Mouse (Mus musculus): ENCODE results near the gene Bcas3. TPM values are rescaled to one million over a fixed set of nuclear protein-coding genes. Genes with fewer than 3 reads are reported as not detected.
A peak's percentile ranks its signal among the peaks of the same experiment; 100 is the strongest.
"Not testable (repeated sequence)": the region's sequence is repeated elsewhere in the genome, so short reads cannot be mapped to it uniquely, and the experiment has no call there.

Gene Bcas3
- polyA plus RNA-seq, 1 experiment: 21.2 TPM

- peaks cover 11% of the 10 kb centered on the region for H3K4me1 ChIP-seq (ENCODE audit: control insufficient read depth, insufficient read depth, insufficient read length, low read length)
- H3K4me3 ChIP-seq (ENCODE audit: insufficient read depth, low read depth, low read length): no peak overlapping the region
- no peak overlapping the region for H3K27ac ChIP-seq (replicated peaks; ENCODE audit: low read depth, low read length)
Observed at GRCm38 (mm10) chr11:85487501-85487900, 134.5 kb downstream of the Bcas3 start.

GRCm38 (mm10) chr11:85492231-85492630 lies 139.3 kb downstream of the Bcas3 start:
- Histone ChIP-seq H3K4me1 (ENCODE audit: control insufficient read depth, insufficient read depth, insufficient read length, low read length) (peaks cover 22% of the 10 kb centered on the region), H3K4me3 (ENCODE audit: insufficient read depth, low read depth, low read length) (no peak overlapping the region)

GRCm38 (mm10) chr11:85492666-85493065 lies 139.7 kb downstream of the Bcas3 start:
- peak overlapping the region; percentile 87 for H3K27ac ChIP-seq (replicated peaks; ENCODE audit: low read depth, low read length)
- H3K4me1 ChIP-seq (ENCODE audit: control insufficient read depth, insufficient read depth, insufficient read length, low read length): peaks cover 22% of the 10 kb centered on the region
- no peak overlapping the region for H3K4me3 ChIP-seq (ENCODE audit: insufficient read depth, low read depth, low read length)

More at GRCm38 (mm10) chr11:85492231-85492630, 139.3 kb downstream of the Bcas3 start:
- H3K27ac ChIP-seq (replicated peaks; ENCODE audit: low read depth, low read length): peak overlapping the region; percentile 93

- no peak overlapping the region for H3K4me3 ChIP-seq (ENCODE audit: insufficient read depth, low read depth, low read length)
- H3K4me1 ChIP-seq (ENCODE audit: control insufficient read depth, insufficient read depth, insufficient read length, low read length): no peaks in the 10 kb centered on the region; the same call in 1 of the 2 replicates
- H3K27ac ChIP-seq (replicated peaks; ENCODE audit: low read depth, low read length): no peak overlapping the region
Observed at GRCm38 (mm10) chr11:85499561-85499960, 146.6 kb downstream of the Bcas3 start.

GRCm38 (mm10) chr11:85502031-85502430 lies 149.1 kb downstream of the Bcas3 start:
- Histone ChIP-seq H3K4me1 (ENCODE audit: control insufficient read depth, insufficient read depth, insufficient read length, low read length) (no peaks in the 10 kb centered on the region), H3K4me3 (ENCODE audit: insufficient read depth, low read depth, low read length) (no peak overlapping the region)

GRCm38 (mm10) chr11:85504812-85505211 lies 151.8 kb downstream of the Bcas3 start:
- not testable (repeated sequence) for H3K27ac ChIP-seq (replicated peaks; ENCODE audit: low read depth, low read length); H3K4me1 ChIP-seq (ENCODE audit: control insufficient read depth, insufficient read depth, insufficient read length, low read length); H3K4me3 ChIP-seq (ENCODE audit: insufficient read depth, low read depth, low read length)

More at GRCm38 (mm10) chr11:85502031-85502430, 149.1 kb downstream of the Bcas3 start:
- H3K27ac ChIP-seq (replicated peaks; ENCODE audit: low read depth, low read length): no peak overlapping the region

- Histone ChIP-seq H3K4me1 (ENCODE audit: control insufficient read depth, insufficient read depth, insufficient read length, low read length) (no peaks in the 10 kb centered on the region), H3K27ac (replicated peaks; ENCODE audit: low read depth, low read length) (no peak overlapping the region)
Observed at GRCm38 (mm10) chr11:85505811-85506210, 152.8 kb downstream of the Bcas3 start.

GRCm38 (mm10) chr11:85509334-85509733 lies 156.4 kb downstream of the Bcas3 start:
- no peak overlapping the region for H3K4me3 ChIP-seq (ENCODE audit: insufficient read depth, low read depth, low read length)

More at GRCm38 (mm10) chr11:85505811-85506210, 152.8 kb downstream of the Bcas3 start:
- no peak overlapping the region for H3K4me3 ChIP-seq (ENCODE audit: insufficient read depth, low read depth, low read length)

GRCm38 (mm10) chr11:85511270-85511904 lies 158.4 kb downstream of the Bcas3 start:
- peak overlapping the region; percentile 49 for H3K27ac ChIP-seq (replicated peaks; ENCODE audit: low read depth, low read length)
- H3K4me1 ChIP-seq (ENCODE audit: control insufficient read depth, insufficient read depth, insufficient read length, low read length): no peaks in the 10 kb centered on the region
- no peak overlapping the region for H3K4me3 ChIP-seq (ENCODE audit: insufficient read depth, low read depth, low read length)

More at GRCm38 (mm10) chr11:85509334-85509733, 156.4 kb downstream of the Bcas3 start:
- Histone ChIP-seq H3K4me1 (ENCODE audit: control insufficient read depth, insufficient read depth, insufficient read length, low read length) (no peaks in the 10 kb centered on the region), H3K27ac (replicated peaks; ENCODE audit: low read depth, low read length) (no peak overlapping the region)

- H3K27ac ChIP-seq (replicated peaks; ENCODE audit: low read depth, low read length): no peak overlapping the region
- H3K4me1 ChIP-seq (ENCODE audit: control insufficient read depth, insufficient read depth, insufficient read length, low read length): no peaks in the 10 kb centered on the region
- no peak overlapping the region for H3K4me3 ChIP-seq (ENCODE audit: insufficient read depth, low read depth, low read length)
Observed at GRCm38 (mm10) chr11:85516724-85517123, 163.8 kb downstream of the Bcas3 start.

GRCm38 (mm10) chr11:85518025-85518756 lies 165.2 kb downstream of the Bcas3 start:
- H3K4me3 ChIP-seq (ENCODE audit: insufficient read depth, low read depth, low read length): no peak overlapping the region
- H3K4me1 ChIP-seq (ENCODE audit: control insufficient read depth, insufficient read depth, insufficient read length, low read length): 0 out of 2 replicates have a peak, but pooled peaks cover 3% of the 10 kb centered on the region
- no peak overlapping the region for H3K27ac ChIP-seq (replicated peaks; ENCODE audit: low read depth, low read length)

GRCm38 (mm10) chr11:85520236-85520635 lies 167.3 kb downstream of the Bcas3 start:
- H3K27ac ChIP-seq (replicated peaks; ENCODE audit: low read depth, low read length): peak overlapping the region; percentile 63
- H3K4me1 ChIP-seq (ENCODE audit: control insufficient read depth, insufficient read depth, insufficient read length, low read length): peaks cover 13% of the 10 kb centered on the region
- H3K4me3 ChIP-seq (ENCODE audit: insufficient read depth, low read depth, low read length): no peak overlapping the region

GRCm38 (mm10) chr11:85520996-85521395 lies 168.0 kb downstream of the Bcas3 start:
- Histone ChIP-seq H3K27ac (replicated peaks; ENCODE audit: low read depth, low read length) (no peak overlapping the region), H3K4me1 (ENCODE audit: control insufficient read depth, insufficient read depth, insufficient read length, low read length) (peaks cover 13% of the 10 kb centered on the region), H3K4me3 (ENCODE audit: insufficient read depth, low read depth, low read length) (no peak overlapping the region)

- H3K4me3 ChIP-seq (ENCODE audit: insufficient read depth, low read depth, low read length): no peak overlapping the region
- H3K27ac ChIP-seq (replicated peaks; ENCODE audit: low read depth, low read length): peak overlapping the region; percentile 57
- H3K4me1 ChIP-seq (ENCODE audit: control insufficient read depth, insufficient read depth, insufficient read length, low read length): peaks cover 13% of the 10 kb centered on the region
Observed at GRCm38 (mm10) chr11:85523646-85524045, 170.7 kb downstream of the Bcas3 start.

GRCm38 (mm10) chr11:85524186-85524585 lies 171.2 kb downstream of the Bcas3 start:
- Histone ChIP-seq H3K4me1 (ENCODE audit: control insufficient read depth, insufficient read depth, insufficient read length, low read length) (peaks cover 13% of the 10 kb centered on the region), H3K4me3 (ENCODE audit: insufficient read depth, low read depth, low read length) (peak overlapping the region; percentile 33), H3K27ac (replicated peaks; ENCODE audit: low read depth, low read length) (peak overlapping the region; percentile 70)

All from brown adipose tissue, adult 24 weeks (tissue).